Mouse (Mus musculus): ENCODE measurements at regions not wholly inside any gene's neighbourhood (a gene's known extent, or its start where the extent isn't known, plus 50 kb on each side); places are given as distances from the start of the nearest gene placed in this dataset.

GRCm38 (mm10) chr8:112191846-112192245 lies 177.0 kb upstream of the Gm6793 start:
- intact Hi-C loops (cut with DNase I): loop anchor here (5.0 kb wide), 1 partner anchor 120 kb away; no protein-coding TSS in a partner anchor
- DNase-seq (ENCODE audit: extremely low spot score in 1 of 2, low spot score in 2 of 2): peak in 1 of 2 experiments; percentile 31
- no peak overlapping the region for H3K27ac ChIP-seq
- no peak for TF ChIP-seq CTCF (IDR thresholded peaks at IDR 0.05)
- no peak overlapping the region for H3K4me3 ChIP-seq

- no peak overlapping the region for H3K27ac ChIP-seq
- intact Hi-C loops (cut with DNase I): loop anchor here (5.0 kb wide), 1 partner anchor 117 kb away; no protein-coding TSS in a partner anchor
- no peak for TF ChIP-seq CTCF (IDR thresholded peaks at IDR 0.05)
- DNase-seq (ENCODE audit: extremely low spot score in 1 of 2, low spot score in 2 of 2): no peak
- H3K4me3 ChIP-seq: no peak overlapping the region
Observed at GRCm38 (mm10) chr8:112189698-112190097, 174.9 kb upstream of the Gm6793 start.

- Histone ChIP-seq H3K4me3 (no peak overlapping the region), H3K27ac (no peak overlapping the region)
- TF ChIP-seq CTCF (IDR thresholded peaks at IDR 0.05): no peak; the same call in 1 of the 2 replicates
- intact Hi-C loops (cut with DNase I): no loop called here
- no peak for DNase-seq (ENCODE audit: extremely low spot score in 1 of 2, low spot score in 2 of 2)
Observed at GRCm38 (mm10) chr8:112170184-112170583, 155.3 kb upstream of the Gm6793 start.

- no peak overlapping the region for H3K27ac ChIP-seq
- no peak overlapping the region for H3K4me3 ChIP-seq
- no peak for TF ChIP-seq CTCF (IDR thresholded peaks at IDR 0.05)
- intact Hi-C loops (cut with DNase I): no loop called here
- DNase-seq (ENCODE audit: extremely low spot score in 1 of 2, low spot score in 2 of 2): no peak
Observed at GRCm38 (mm10) chr8:112156656-112157055, 141.8 kb upstream of the Gm6793 start.

- no peak overlapping the region for H3K4me3 ChIP-seq
- no peak for TF ChIP-seq CTCF (IDR thresholded peaks at IDR 0.05)
- intact Hi-C loops (cut with DNase I): no loop called here
- DNase-seq (ENCODE audit: extremely low spot score in 1 of 2, low spot score in 2 of 2): no peak
- no peak overlapping the region for H3K27ac ChIP-seq
Observed at GRCm38 (mm10) chr8:112138924-112139323, 124.1 kb upstream of the Gm6793 start.

- DNase-seq (ENCODE audit: extremely low spot score in 1 of 2, low spot score in 2 of 2): no peak
- TF ChIP-seq CTCF (IDR thresholded peaks at IDR 0.05): no peak
- H3K4me3 ChIP-seq: no peak overlapping the region
- H3K27ac ChIP-seq: no peak overlapping the region
- intact Hi-C loops (cut with DNase I): no loop called here
Observed at GRCm38 (mm10) chr8:112130196-112130595, 115.4 kb upstream of the Gm6793 start.

- no peak for TF ChIP-seq CTCF (IDR thresholded peaks at IDR 0.05)
- Histone ChIP-seq H3K27ac (no peak overlapping the region), H3K4me3 (no peak overlapping the region)
- no peak for DNase-seq (ENCODE audit: extremely low spot score in 1 of 2, low spot score in 2 of 2)
- intact Hi-C loops (cut with DNase I): no loop called here
Observed at GRCm38 (mm10) chr8:112128833-112129518, 114.1 kb upstream of the Gm6793 start.

GRCm38 (mm10) chr8:112111950-112112349 lies 97.1 kb upstream of the Gm6793 start:
- DNase-seq (ENCODE audit: extremely low spot score in 1 of 2, low spot score in 2 of 2): no peak
- H3K4me3 ChIP-seq: no peak overlapping the region
- intact Hi-C loops (cut with DNase I): no loop called here
- no peak for TF ChIP-seq CTCF (IDR thresholded peaks at IDR 0.05)
- H3K27ac ChIP-seq: no peak overlapping the region

- no peak for TF ChIP-seq CTCF (IDR thresholded peaks at IDR 0.05)
- DNase-seq (ENCODE audit: extremely low spot score in 1 of 2, low spot score in 2 of 2): peak; percentile 18 to 30
- no peak overlapping the region for H3K27ac ChIP-seq
- H3K4me3 ChIP-seq: no peak overlapping the region
- intact Hi-C loops (cut with DNase I): no loop called here
Observed at GRCm38 (mm10) chr8:112097883-112098635, 83.2 kb upstream of the Gm6793 start.

- no peak for DNase-seq (ENCODE audit: extremely low spot score in 1 of 2, low spot score in 2 of 2)
- TF ChIP-seq CTCF (IDR thresholded peaks at IDR 0.05): no peak
- no peak overlapping the region for H3K27ac ChIP-seq
- H3K4me3 ChIP-seq: no peak overlapping the region
- intact Hi-C loops (cut with DNase I): no loop called here
Observed at GRCm38 (mm10) chr8:112094881-112095280, 80.0 kb upstream of the Gm6793 start.

- no peak for DNase-seq (ENCODE audit: extremely low spot score in 1 of 2, low spot score in 2 of 2)
- no peak overlapping the region for H3K27ac ChIP-seq
- TF ChIP-seq CTCF (IDR thresholded peaks at IDR 0.05): no peak; the same call in none of the 2 replicates
- H3K4me3 ChIP-seq: no peak overlapping the region
- intact Hi-C loops (cut with DNase I): no loop called here
Observed at GRCm38 (mm10) chr8:112093554-112093953, 78.7 kb upstream of the Gm6793 start.

- intact Hi-C loops (cut with DNase I): no loop called here
- DNase-seq (ENCODE audit: extremely low spot score in 1 of 2, low spot score in 2 of 2): no peak
- no peak for TF ChIP-seq CTCF (IDR thresholded peaks at IDR 0.05)
Observed at GRCm38 (mm10) chr8:112092831-112093230, 78.0 kb upstream of the Gm6793 start.

More at GRCm38 (mm10) chr8:112092831-112093230, 78.0 kb upstream of the Gm6793 start:
- Histone ChIP-seq H3K27ac (no peak overlapping the region), H3K4me3 (no peak overlapping the region)

Data from left cerebral cortex, adult 2 months (tissue).